Mouse (Mus musculus) heart, embryonic 10.5 days (tissue): Measurements from ENCODE around the gene Gse1. TPM values are rescaled to one million over a fixed set of nuclear protein-coding genes. Genes with fewer than 3 reads are reported as not detected.

Experiments
- DNase-seq: peaks from one replicate; pipeline ENCODE4 v3.0.0-alpha.2; 2017; ENCODE audit warnings: low spot score
- H3K27ac ChIP-seq: fragments of 300-500 bp; sonication (generic); 2 replicates; pipeline ENCODE4 v1.5.1; 2016; ENCODE audit warnings: mild to moderate bottlenecking
- H3K27me3 ChIP-seq: fragments of 300-500 bp; sonication (generic); 2 replicates; pipeline ENCODE4 v1.6.1; 2016; ENCODE audit warnings: mild to moderate bottlenecking; ENCODE audit not compliant: poor library complexity, insufficient read depth, severe bottlenecking
- H3K36me3 ChIP-seq: fragments of 300-500 bp; sonication (generic); 2 replicates; pipeline ENCODE4 v1.6.1; 2016; ENCODE audit warnings: mild to moderate bottlenecking, moderate library complexity
- H3K4me1 ChIP-seq: fragments of 300-500 bp; sonication (generic); 2 replicates; pipeline ENCODE4 v1.6.1; 2016; ENCODE audit warnings: mild to moderate bottlenecking
- H3K4me3 ChIP-seq: fragments of 300-500 bp; sonication (generic); 2 replicates; pipeline ENCODE4 v1.5.1; 2016; ENCODE audit warnings: mild to moderate bottlenecking, moderate library complexity
- H3K9me3 ChIP-seq: fragments of 300-500 bp; sonication (generic); 2 replicates; pipeline ENCODE4 v1.6.1; 2016; ENCODE audit warnings: mild to moderate bottlenecking, moderate library complexity
- WGBS: fragments of 180-500 bp; shearing (Covaris S2); methylation state at CpG from one replicate; pipeline ENCODE4 v1.1.7; 2016; 5-methylcytosine and 5-hydroxymethylcytosine counted together
- polyA plus RNA-seq: library from polyadenylated mRNA; unstranded; fragments of >200 nt; fragmentation: Nextera tagmentation; extraction: Ambion mirVana; gene quantifications from 2 replicates; pipeline ENCODE4 v1.2.1, GENCODE M21; 2016

Gse1 gene
- polyA plus RNA-seq, 1 experiment from 2014 or later, result 13.7 TPM

DNA sequence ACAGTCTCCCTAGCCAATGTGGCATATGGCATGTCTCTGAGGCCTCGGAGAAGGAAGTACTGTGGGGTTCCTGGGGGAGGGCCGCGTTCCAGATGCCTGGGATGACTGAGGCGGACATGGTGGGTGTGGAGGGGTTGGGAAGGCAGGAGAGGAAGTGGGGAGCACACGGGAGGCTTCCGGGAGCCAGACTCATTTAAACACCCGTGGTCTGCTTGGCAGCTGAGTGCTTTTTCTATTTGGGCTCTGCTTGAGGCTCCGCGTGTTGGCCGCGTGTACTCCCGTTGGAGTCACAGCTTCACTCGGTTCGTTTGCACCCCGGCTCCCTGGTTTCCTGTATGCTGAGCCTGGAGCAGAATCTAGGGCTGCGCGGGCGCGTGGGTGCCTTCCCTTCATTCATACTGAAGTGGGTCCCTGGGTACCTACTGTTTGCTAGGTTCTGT lies 40.3 kb downstream of the Gse1 start:
- peak overlapping the region; percentile 23; the same call in 1 of the 2 replicates for H3K27ac ChIP-seq
- H3K27me3 ChIP-seq, result peaks cover 9% of the 10 kb centered on the region; the same call in 1 of the 2 replicates
- no peak for DNase-seq
- H3K4me3 ChIP-seq, result no peak overlapping the region
- H3K9me3 ChIP-seq, result no peaks in the 10 kb centered on the region
- WGBS, result 69% methylated on average over 19 of the region's 19 CpGs
- no peaks in the 10 kb centered on the region for H3K36me3 ChIP-seq
- peaks cover 68% of the 10 kb centered on the region for H3K4me1 ChIP-seq

DNA sequence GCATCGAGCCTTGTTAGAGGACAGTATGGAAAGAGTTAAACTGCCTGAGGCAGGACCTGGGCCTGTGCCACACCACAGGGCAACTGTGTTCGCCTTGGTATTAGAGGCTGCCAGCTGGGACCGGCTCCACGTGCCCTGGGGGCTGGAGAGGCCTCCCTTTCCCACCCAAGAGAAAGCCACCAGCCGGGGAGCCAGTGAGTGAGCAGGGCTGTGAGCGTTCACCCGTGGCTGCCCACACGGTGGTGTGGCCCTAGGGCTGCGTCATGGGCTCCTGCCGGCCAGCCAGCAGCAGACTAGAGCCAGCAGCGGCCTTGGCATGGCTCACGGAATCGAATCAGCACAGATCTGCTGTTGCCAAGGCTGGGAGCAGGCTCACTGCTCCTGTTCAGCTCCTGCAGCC lies 42.2 kb downstream of the Gse1 start:
- H3K36me3 ChIP-seq, result no peaks in the 10 kb centered on the region
- peaks cover 71% of the 10 kb centered on the region for H3K4me1 ChIP-seq
- no peak for DNase-seq
- H3K27ac ChIP-seq, result peak overlapping the region; percentile 12; the same call in 1 of the 2 replicates
- WGBS, result 79% methylated on average over 13 of the region's 13 CpGs
- H3K9me3 ChIP-seq, result no peaks in the 10 kb centered on the region
- H3K4me3 ChIP-seq, result no peak overlapping the region
- H3K27me3 ChIP-seq, result peaks cover 14% of the 10 kb centered on the region; the same call in 1 of the 2 replicates

DNA sequence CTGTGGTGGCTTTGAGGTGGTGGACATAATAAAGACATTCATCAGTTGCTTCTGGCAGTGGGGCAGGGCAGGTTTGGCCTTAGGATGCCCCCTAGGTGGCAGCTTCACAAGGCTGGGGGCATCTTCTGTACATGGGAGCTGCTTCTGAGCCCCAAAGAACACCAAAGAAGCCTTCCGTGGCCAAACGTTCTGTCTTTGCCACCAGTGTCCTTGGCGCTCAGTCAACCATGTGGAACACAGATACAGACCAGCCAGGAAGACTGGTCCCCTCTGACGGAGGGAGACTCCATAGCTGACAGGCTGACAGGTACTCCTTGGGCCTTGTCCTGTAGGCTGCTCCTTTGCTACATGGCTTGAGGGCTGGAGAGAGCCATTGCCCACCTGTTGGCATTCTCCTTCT lies 45.2 kb downstream of the Gse1 start:
- no peaks in the 10 kb centered on the region for H3K9me3 ChIP-seq
- peaks cover 71% of the 10 kb centered on the region for H3K4me1 ChIP-seq
- H3K4me3 ChIP-seq, result no peak overlapping the region
- H3K27me3 ChIP-seq, result peaks cover 19% of the 10 kb centered on the region; the same call in 1 of the 2 replicates
- 84% methylated on average over 4 of the region's 4 CpGs for whole genome bisulfite sequencing
- no peak for DNase-seq
- peak overlapping the region; percentile 18; the same call in 1 of the 2 replicates for H3K27ac ChIP-seq
- no peaks in the 10 kb centered on the region for H3K36me3 ChIP-seq

DNA sequence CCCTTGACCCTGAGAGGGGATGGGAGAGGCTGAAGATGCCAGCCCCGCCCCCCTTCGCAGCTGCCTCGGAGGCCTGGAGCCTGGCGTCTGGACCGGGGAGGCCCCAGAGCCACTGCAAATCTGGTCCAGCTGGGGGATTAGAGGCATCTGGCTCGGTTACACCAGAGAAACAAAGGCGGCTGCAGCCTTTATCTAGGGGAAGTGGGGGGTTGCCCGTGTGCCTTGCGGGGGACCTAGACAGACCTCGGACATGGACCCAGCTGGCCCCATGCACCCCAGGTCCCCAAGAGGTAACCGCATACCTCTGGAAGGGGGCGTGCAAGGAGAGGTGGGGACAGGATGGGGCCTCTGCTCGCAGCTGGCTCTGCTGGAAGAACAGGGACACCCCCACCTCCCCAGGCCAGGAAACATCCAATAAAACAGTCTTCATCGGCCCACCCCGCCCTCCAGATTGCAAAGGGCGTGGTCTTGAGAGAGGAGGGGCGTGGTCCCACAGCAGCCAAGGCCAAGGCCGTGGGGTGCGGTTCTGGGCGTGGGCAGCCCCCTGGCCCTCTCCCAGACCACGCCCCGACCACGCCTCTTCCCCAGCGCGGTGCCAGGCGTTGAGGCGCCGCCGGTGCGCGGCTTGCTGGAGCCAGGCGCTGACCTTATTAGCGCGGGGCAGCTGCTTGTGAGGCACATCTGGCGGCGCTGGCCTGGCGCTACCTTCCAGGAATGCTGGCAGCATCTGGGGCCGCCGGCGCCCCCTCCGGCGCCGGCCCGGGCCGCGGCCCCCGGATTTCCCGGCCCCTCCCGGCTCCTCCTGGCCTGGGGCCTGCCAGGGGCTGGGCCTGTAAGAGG lies 48.0 kb downstream of the Gse1 start:
- peaks cover 78% of the 10 kb centered on the region for H3K4me1 ChIP-seq

DNA sequence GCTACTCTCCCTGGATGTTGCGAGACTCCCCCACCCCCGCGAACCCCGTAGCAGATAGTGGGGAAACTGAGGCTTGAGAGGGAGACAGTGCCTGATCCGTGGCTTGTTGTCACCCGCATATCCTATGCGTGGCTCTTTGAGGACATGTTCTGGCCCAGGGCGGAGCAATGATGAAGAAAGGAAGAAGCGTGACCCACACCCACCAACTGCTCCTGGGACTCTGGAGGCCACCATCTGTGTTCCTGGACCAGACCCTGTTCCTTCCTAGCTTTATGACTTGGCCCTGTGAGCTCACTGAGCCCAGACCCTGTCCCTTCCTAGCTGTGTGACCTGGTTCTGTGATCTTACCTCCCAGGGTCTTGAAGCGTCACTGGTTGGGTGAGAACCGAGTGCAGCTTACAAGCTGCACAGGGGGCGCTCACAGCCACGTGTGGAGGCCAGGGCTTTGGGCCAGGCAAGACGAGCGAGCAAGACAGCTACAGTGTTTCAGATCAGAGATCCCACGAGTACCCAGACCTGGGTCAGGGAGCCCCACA lies 48.7 kb downstream of the Gse1 start:
- peak overlapping the region; percentile 89 for H3K27ac ChIP-seq
- no peaks in the 10 kb centered on the region for H3K9me3 ChIP-seq
- H3K4me1 ChIP-seq, result peaks cover 81% of the 10 kb centered on the region
- H3K36me3 ChIP-seq, result no peaks in the 10 kb centered on the region
- no peak for DNase-seq
- peaks cover 22% of the 10 kb centered on the region; the same call in 1 of the 2 replicates for H3K27me3 ChIP-seq
- WGBS, result 4% methylated on average over 16 of the region's 16 CpGs
- peak overlapping the region; percentile 59 for H3K4me3 ChIP-seq

More for the DNA sequence above, 48.0 kb downstream of the Gse1 start:
- WGBS, result under 1% methylated on average over 49 of the region's 49 CpGs
- Histone ChIP-seq H3K27ac (peak overlapping the region; percentile 89), H3K9me3 (no peaks in the 10 kb centered on the region), H3K27me3 (peaks cover 22% of the 10 kb centered on the region; the same call in 1 of the 2 replicates), H3K36me3 (no peaks in the 10 kb centered on the region), H3K4me3 (peak overlapping the region; percentile 59)
- peak; percentile 97 for DNase-seq

DNA sequence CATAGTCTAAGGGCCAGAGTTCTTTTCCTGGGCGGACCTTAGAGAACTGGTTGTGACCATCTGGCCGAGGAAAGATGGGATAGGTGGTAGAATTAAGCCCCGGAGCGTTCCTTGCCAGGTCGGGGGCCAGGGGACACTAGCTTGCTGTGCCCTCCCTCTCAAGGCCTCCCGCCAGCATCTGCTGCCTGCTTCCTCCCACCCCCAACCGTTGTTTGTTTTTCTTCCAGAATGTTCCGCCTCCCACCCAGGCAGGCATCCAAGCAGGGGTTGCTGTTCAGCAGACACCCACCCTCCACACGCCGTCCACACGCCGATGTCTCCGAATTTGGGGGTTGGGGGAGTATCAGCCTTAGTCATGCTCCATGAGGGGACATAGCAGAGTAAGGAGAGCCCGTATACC lies 49.8 kb downstream of the Gse1 start:
- Histone ChIP-seq H3K4me3 (no peak overlapping the region), H3K36me3 (no peaks in the 10 kb centered on the region), H3K27me3 (peaks cover 21% of the 10 kb centered on the region; the same call in 1 of the 2 replicates), H3K27ac (peak overlapping the region; percentile 89), H3K9me3 (no peaks in the 10 kb centered on the region), H3K4me1 (peaks cover 90% of the 10 kb centered on the region)
- DNase-seq, result no peak
- WGBS, result 60% methylated on average over 14 of the region's 14 CpGs

DNA sequence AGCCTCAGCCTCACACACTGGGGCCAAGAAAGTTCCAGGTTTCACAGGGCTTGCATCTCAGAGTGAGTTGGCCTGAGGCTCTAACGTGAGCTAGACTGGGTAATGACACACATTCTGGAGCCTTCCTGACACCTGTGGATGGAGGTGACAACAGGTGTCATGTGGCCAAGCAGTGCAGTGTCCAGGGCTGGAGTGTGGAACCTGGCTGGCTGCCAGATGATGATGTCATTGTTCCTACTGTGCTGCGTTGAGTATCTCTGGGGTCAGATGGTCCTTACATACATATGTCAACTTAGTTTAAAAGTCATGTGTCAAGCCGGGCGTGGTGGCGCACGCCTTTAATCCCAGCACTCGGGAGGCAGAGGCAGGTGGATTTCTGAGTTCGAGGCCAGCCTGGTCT lies 51.2 kb downstream of the Gse1 start:
- Histone ChIP-seq H3K4me3 (no peak overlapping the region), H3K27ac (0 out of 2 replicates have a peak overlapping the region, but pooled peaks have one; percentile 89), H3K9me3 (no peaks in the 10 kb centered on the region), H3K36me3 (no peaks in the 10 kb centered on the region), H3K27me3 (peaks cover 18% of the 10 kb centered on the region; the same call in 1 of the 2 replicates), H3K4me1 (peaks cover 91% of the 10 kb centered on the region)
- no peak for DNase-seq
- 75% methylated on average over 8 of the region's 8 CpGs for WGBS

DNA sequence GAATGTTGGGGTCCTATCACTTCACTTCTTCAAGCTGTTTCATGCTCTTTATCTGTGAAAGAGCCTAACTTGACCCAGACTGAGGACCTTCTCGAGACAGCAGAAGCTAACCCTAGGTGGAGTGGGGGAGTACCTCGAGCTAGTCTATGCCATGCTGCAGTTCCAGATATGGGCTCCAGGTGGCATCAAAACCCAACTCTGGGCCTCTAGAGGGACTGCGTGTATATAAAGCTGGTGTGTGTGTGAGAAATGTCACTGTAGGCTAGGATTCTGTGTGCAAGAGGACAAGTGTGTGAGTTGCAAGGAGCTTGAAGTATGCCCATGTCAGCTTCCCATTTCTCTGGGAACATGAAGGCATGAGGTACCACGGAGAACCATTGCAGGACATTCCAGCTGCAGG lies 53.2 kb downstream of the Gse1 start:
- Histone ChIP-seq H3K27me3 (peaks cover 18% of the 10 kb centered on the region; the same call in 1 of the 2 replicates), H3K27ac (no peak overlapping the region; the same call in 1 of the 2 replicates), H3K36me3 (no peaks in the 10 kb centered on the region), H3K4me3 (no peak overlapping the region), H3K4me1 (peaks cover 92% of the 10 kb centered on the region), H3K9me3 (no peaks in the 10 kb centered on the region)
- WGBS, result 12% methylated on average over 4 of the region's 4 CpGs
- DNase-seq, result no peak

DNA sequence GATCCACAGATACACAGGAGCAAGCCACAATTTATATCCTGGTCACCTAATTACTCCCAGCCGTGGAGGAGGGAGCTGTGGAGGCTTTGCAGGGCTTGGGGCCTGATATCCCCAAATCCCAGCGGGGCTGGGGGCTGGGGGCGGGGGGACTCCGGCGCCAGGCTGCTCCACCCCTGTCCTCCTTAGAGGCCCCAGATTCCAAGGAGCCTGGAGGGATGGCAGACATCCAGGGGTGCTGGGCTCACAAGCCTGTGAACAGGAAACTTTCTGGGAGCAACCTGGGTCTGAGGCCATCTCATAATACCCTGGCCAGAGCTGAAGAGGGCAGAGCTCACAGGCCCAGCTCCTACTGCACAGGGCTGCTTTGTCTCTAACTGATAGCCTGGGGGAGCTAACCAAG lies 54.2 kb downstream of the Gse1 start:
- peak overlapping the region; percentile 66 for H3K27ac ChIP-seq
- no peak for DNase-seq
- H3K27me3 ChIP-seq, result peaks cover 17% of the 10 kb centered on the region; the same call in 1 of the 2 replicates
- H3K4me3 ChIP-seq, result no peak overlapping the region
- H3K4me1 ChIP-seq, result peaks cover 85% of the 10 kb centered on the region
- no peaks in the 10 kb centered on the region for H3K9me3 ChIP-seq
- 38% methylated on average over 5 of the region's 5 CpGs for WGBS
- no peaks in the 10 kb centered on the region for H3K36me3 ChIP-seq

DNA sequence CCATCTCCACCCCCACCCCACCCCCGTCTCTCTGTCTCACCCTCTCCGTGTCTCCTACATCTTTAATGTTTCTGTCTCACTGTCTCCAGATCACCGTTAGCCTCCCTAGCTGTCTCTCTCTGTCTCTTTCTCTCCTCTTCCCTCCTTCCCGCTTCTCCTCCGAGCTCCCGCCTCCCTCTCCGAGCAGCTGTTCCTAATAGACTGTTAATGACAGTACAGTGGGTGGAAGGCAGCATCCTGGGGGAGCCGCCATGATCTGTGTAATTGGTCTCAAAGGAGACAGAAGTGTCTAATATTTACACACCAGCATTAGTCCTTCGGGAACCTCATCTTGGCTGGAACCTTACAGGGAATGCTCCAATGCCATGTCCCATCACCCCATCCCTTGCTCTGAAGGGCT lies 56.0 kb downstream of the Gse1 start:
- no peak for DNase-seq
- H3K36me3 ChIP-seq, result no peaks in the 10 kb centered on the region
- peaks cover 6% of the 10 kb centered on the region; the same call in 1 of the 2 replicates for H3K27me3 ChIP-seq
- H3K27ac ChIP-seq, result peak overlapping the region; percentile 66
- no peaks in the 10 kb centered on the region for H3K9me3 ChIP-seq
- H3K4me3 ChIP-seq, result no peak overlapping the region
- peaks cover 85% of the 10 kb centered on the region for H3K4me1 ChIP-seq
- 45% methylated on average over 9 of the region's 9 CpGs for WGBS

DNA sequence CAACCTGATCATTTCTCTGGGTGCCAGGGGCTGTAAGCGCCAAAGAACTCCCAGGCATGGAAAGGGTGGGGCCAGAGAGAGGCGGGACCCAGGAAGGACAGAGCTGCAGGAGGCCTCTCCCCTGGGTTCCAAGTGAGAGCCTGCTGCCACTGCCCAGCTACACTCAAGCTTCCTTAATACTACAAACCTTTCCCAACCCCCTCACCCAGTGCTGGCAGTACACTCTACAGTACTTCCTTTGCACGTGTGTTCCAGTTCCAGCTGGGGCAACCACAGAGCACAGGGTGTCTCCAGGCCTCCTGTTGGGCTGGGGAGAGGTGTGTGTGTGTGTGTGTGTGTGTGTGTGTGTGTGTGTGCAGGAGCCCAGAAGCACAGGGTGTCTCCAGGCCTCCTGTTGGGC lies 56.8 kb downstream of the Gse1 start:
- WGBS, result 43% methylated on average over 3 of the region's 3 CpGs
- peaks cover 90% of the 10 kb centered on the region for H3K4me1 ChIP-seq
- H3K9me3 ChIP-seq, result no peaks in the 10 kb centered on the region
- no peak overlapping the region for H3K4me3 ChIP-seq
- DNase-seq, result no peak
- H3K36me3 ChIP-seq, result no peaks in the 10 kb centered on the region
- H3K27ac ChIP-seq, result peak overlapping the region; percentile 66
- peaks cover 6% of the 10 kb centered on the region; the same call in 1 of the 2 replicates for H3K27me3 ChIP-seq

DNA sequence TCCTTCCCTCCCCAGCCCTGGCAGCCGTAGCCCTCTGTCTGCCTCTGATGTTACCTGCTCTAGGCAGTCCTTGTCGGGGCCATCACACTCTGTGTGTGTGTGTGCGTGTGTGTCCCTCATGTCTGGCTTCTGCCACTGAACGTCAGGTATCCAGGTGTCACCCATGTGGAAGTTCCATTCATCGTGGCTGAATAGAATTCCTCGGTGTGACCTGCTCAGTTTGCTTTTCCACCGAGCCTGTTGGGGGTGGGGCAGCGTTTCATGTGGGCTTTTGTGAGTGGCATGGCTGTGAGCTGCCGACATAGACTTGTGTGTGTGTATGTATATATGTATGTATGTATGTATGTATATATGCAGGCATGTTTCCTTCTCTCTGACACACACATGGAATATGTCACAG lies 57.6 kb downstream of the Gse1 start:
- Histone ChIP-seq H3K9me3 (no peaks in the 10 kb centered on the region), H3K36me3 (no peaks in the 10 kb centered on the region), H3K27ac (no peak overlapping the region), H3K4me3 (no peak overlapping the region), H3K4me1 (peaks cover 90% of the 10 kb centered on the region), H3K27me3 (peaks cover 6% of the 10 kb centered on the region; the same call in 1 of the 2 replicates)
- no peak for DNase-seq
- 85% methylated on average over 9 of the region's 9 CpGs for WGBS
